Mouse (Mus musculus) CH12.LX (cell line): Measurements from ENCODE around the gene Dad1.

Experiments
- CTCF ChIP-seq, 2 experiments: IDR thresholded peaks in 1 of 2; conservative IDR thresholded peaks in 1 of 2; 2 replicates each; pipeline ENCODE4 v1.5.1; 2011 to 2012; ENCODE audit warnings: low read depth in 2 of 2, low read length in 2 of 2, improper control_type of control experiment in 1 of 2, inconsistent platforms in 1 of 2, mild to moderate bottlenecking in 1 of 2, moderate library complexity in 1 of 2
- ETS1 ChIP-seq: conservative IDR thresholded peaks from 2 replicates; pipeline ENCODE4 v1.6.1; 2012; ENCODE audit warnings: low read depth, mild to moderate bottlenecking, inconsistent platforms, low read length, improper control_type of control experiment, moderate library complexity
- KAT2A ChIP-seq: IDR thresholded peaks from 2 replicates; pipeline ENCODE4 v1.6.1; 2012; ENCODE audit warnings: low read length, improper control_type of control experiment, inconsistent platforms; ENCODE audit not compliant: insufficient replicate concordance
- MEF2A ChIP-seq: IDR thresholded peaks from 2 replicates; pipeline ENCODE4 v1.6.1; 2014; ENCODE audit warnings: low read depth, mild to moderate bottlenecking, inconsistent platforms, low read length, improper control_type of control experiment, borderline replicate concordance
- POLR2A ChIP-seq: IDR thresholded peaks from 2 replicates; pipeline ENCODE4 v1.6.1; 2011; ENCODE audit warnings: low read depth, mild to moderate bottlenecking, improper control_type of control experiment, low read length

GRCm38 (mm10) chr14:54216126-54216525, 37.8 kb downstream of the Dad1 start:
- TF ChIP-seq CTCF (conservative IDR thresholded peaks at IDR 0.05 in 1 of 2, IDR thresholded peaks at IDR 0.05 in 1 of 2; ENCODE audit: low read depth in 2 of 2, low read length in 2 of 2) (no peak), POLR2A (no peak), MEF2A (no peak), ETS1 (no peak), KAT2A (no peak)
